Mouse (Mus musculus) liver, embryonic 12.5 days (tissue): ENCODE results near the gene Adgrl3. TPM values are rescaled to one million over a fixed set of nuclear protein-coding genes. Genes with fewer than 3 reads are reported as not detected.

Experiments used
- ATAC-seq: fragments of 200-750 bp; cut with Nextera tagmentation; 2 replicates; pipeline ENCODE4 v1.8.0; 2017; ENCODE audit warnings: moderate number of reproducible peaks, mild to moderate bottlenecking, moderate library complexity
- H3K27ac ChIP-seq: fragments of 300-500 bp; sonication (generic); 2 replicates; pipeline ENCODE4 v1.5.1; 2016; ENCODE audit warnings: mild to moderate bottlenecking
- H3K27me3 ChIP-seq: fragments of 300-500 bp; sonication (generic); replicated peaks from 2 replicates; pipeline ENCODE4 v1.6.1; 2016; ENCODE audit warnings: mild to moderate bottlenecking, moderate library complexity
- H3K36me3 ChIP-seq: fragments of 300-500 bp; sonication (generic); 2 replicates; pipeline ENCODE4 v1.6.1; 2016; ENCODE audit warnings: mild to moderate bottlenecking, moderate library complexity
- H3K4me1 ChIP-seq: fragments of 300-500 bp; sonication (generic); 2 replicates; pipeline ENCODE4 v1.6.1; 2016
- H3K4me2 ChIP-seq: fragments of 300-500 bp; sonication (generic); 2 replicates; pipeline ENCODE4 v1.6.1; 2016; ENCODE audit warnings: mild to moderate bottlenecking, moderate library complexity
- H3K4me3 ChIP-seq: fragments of 300-500 bp; sonication (generic); 2 replicates; pipeline ENCODE4 v1.5.1; 2016; ENCODE audit warnings: mild to moderate bottlenecking, moderate library complexity
- H3K9ac ChIP-seq: fragments of 300-500 bp; sonication (generic); 2 replicates; pipeline ENCODE4 v1.6.1; 2016; ENCODE audit warnings: mild to moderate bottlenecking, moderate library complexity
- H3K9me3 ChIP-seq: fragments of 300-500 bp; sonication (generic); replicated peaks from 2 replicates; pipeline ENCODE4 v1.6.1; 2016; ENCODE audit warnings: mild to moderate bottlenecking, moderate library complexity
- WGBS: fragments of 180-500 bp; shearing (Covaris S2); methylation state at CpG from one replicate; pipeline ENCODE4 v1.1.7; 2016; ENCODE audit not compliant: insufficient replicate concordance; 5-methylcytosine and 5-hydroxymethylcytosine counted together
- polyA plus RNA-seq: library from polyadenylated mRNA; unstranded; fragments of >200 nt; fragmentation: Nextera tagmentation; extraction: Ambion mirVana; gene quantifications from 2 replicates; pipeline ENCODE4 v1.2.1, GENCODE M21; 2016

The Adgrl3 gene
- polyA plus RNA-seq, 1 experiment from 2014 or later, result 4.1 TPM

- no peak overlapping the region for H3K9ac ChIP-seq
- no peaks in the 10 kb centered on the region for H3K4me1 ChIP-seq
- H3K27me3 ChIP-seq, result no peaks in the 10 kb centered on the region
- 50% methylated on average over 2 of the region's 2 CpGs for WGBS
- H3K36me3 ChIP-seq, result no peaks in the 10 kb centered on the region
- no peak overlapping the region for H3K27ac ChIP-seq
- no peak for ATAC-seq
- no peak overlapping the region for H3K4me2 ChIP-seq
- H3K9me3 ChIP-seq, result no peaks in the 10 kb centered on the region
- H3K4me3 ChIP-seq, result no peak overlapping the region
Measured at GRCm38 (mm10) chr5:81653941-81654340, 634.0 kb downstream of the Adgrl3 start.

DNA sequence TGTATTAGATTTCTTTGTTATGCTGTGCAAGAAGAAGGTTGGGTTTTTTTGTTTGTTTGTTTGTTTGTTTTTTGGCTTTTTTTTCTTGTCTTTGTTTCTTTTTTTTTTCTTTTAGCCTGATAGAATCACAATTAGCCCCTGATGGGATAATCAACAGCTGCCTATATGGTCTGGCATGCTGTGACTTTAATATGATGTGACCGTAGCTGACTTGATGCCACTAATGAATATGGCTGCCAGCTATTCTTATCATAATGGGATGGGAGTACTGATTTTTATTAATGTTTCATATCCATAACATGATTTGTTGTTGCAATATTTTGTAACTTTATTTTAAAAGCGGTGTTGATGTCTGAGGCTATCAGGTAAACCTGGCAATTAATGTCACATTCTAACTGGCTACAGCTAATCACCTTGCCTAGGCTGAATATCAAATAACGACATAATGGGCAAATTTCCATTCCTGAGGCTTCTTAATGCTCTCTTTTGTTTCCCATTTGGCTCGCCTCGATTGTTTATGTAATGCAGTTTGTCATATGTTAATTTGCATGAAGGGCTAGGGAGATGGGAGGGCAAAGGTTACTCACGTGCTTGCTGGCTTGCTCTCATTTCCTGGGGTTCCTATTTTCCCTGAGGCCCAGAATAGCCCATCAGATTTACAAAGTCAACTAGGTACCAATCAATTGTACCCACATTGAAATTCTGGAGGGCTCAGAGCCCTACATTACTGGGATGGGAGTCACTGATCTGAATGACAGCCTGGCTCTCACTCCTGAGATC lies 641.9 kb downstream of the Adgrl3 start:
- WGBS, result 53% methylated on average over 6 of the region's 6 CpGs
- Histone ChIP-seq H3K36me3 (no peaks in the 10 kb centered on the region), H3K9ac (no peak overlapping the region), H3K27me3 (no peaks in the 10 kb centered on the region), H3K4me1 (no peaks in the 10 kb centered on the region), H3K4me2 (no peak overlapping the region), H3K9me3 (no peaks in the 10 kb centered on the region), H3K4me3 (no peak overlapping the region), H3K27ac (no peak overlapping the region)
- no peak for ATAC-seq

DNA sequence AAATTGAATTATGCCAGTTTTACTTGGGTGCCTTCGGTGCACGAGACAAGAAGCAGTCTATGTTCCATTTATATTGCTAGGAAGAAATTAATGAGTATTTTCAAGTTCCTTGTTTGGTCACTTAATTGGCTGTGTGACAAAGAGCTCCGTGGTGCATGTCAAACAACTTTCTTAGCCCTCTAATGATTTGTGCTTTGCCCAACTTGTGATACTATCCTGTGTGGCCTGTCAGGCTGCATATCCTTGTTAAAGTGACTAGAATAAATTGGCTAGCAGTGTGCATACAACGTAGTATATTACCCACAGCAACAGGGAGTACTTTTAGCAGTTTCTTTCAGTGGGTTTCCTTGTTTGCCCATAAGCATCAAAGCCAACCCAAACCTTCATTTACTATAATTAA lies 651.1 kb downstream of the Adgrl3 start:
- no peak for ATAC-seq
- Histone ChIP-seq H3K27ac (no peak overlapping the region), H3K4me3 (no peak overlapping the region), H3K9ac (no peak overlapping the region), H3K4me2 (no peak overlapping the region), H3K4me1 (no peaks in the 10 kb centered on the region), H3K27me3 (no peaks in the 10 kb centered on the region), H3K36me3 (no peaks in the 10 kb centered on the region), H3K9me3 (no peaks in the 10 kb centered on the region)
- 56% methylated on average over 4 of the region's 4 CpGs for WGBS

- no peak overlapping the region for H3K9ac ChIP-seq
- H3K9me3 ChIP-seq, result no peaks in the 10 kb centered on the region
- H3K4me3 ChIP-seq, result no peak overlapping the region
- no peak overlapping the region for H3K27ac ChIP-seq
- no peak overlapping the region for H3K4me2 ChIP-seq
- no peaks in the 10 kb centered on the region for H3K4me1 ChIP-seq
- no peak for ATAC-seq
- WGBS, result 65% methylated on average over 4 of the region's 4 CpGs
- no peaks in the 10 kb centered on the region for H3K36me3 ChIP-seq
- no peaks in the 10 kb centered on the region for H3K27me3 ChIP-seq
Measured at GRCm38 (mm10) chr5:81674275-81674974, 654.5 kb downstream of the Adgrl3 start.

DNA sequence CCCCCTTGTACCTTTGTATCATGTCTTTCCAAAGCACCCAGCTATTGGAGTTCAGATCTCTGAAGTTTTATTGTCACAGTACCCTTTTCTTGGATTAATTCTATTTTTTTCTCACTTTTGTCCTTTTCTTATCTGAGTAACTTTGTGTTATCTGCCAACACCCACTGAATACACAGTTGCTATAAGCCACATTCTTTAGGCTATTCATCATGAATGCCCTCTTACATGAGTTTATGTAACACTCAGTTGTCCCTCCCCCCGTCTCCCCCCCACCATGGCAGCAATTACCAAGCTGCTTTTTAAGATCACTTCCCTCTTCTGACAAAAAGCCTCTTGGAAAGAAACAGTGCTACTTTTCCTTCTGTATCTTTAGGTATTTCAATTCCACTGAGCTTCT lies 655.0 kb downstream of the Adgrl3 start:
- Histone ChIP-seq H3K4me2 (no peak overlapping the region), H3K9ac (no peak overlapping the region), H3K27me3 (no peaks in the 10 kb centered on the region), H3K9me3 (no peaks in the 10 kb centered on the region), H3K36me3 (no peaks in the 10 kb centered on the region), H3K27ac (no peak overlapping the region), H3K4me3 (no peak overlapping the region), H3K4me1 (no peaks in the 10 kb centered on the region)
- ATAC-seq, result no peak
- 48% methylated on average over 1 of the region's 1 CpGs for WGBS

GRCm38 (mm10) chr5:81676896-81677295 lies 657.0 kb downstream of the Adgrl3 start:
- no peaks in the 10 kb centered on the region for H3K4me1 ChIP-seq
- H3K9ac ChIP-seq, result no peak overlapping the region
- 76% methylated on average over 1 of the region's 1 CpGs for WGBS
- H3K9me3 ChIP-seq, result no peaks in the 10 kb centered on the region
- H3K4me2 ChIP-seq, result no peak overlapping the region
- no peaks in the 10 kb centered on the region for H3K27me3 ChIP-seq
- ATAC-seq, result no peak
- H3K36me3 ChIP-seq, result no peaks in the 10 kb centered on the region
- no peak overlapping the region for H3K27ac ChIP-seq
- no peak overlapping the region for H3K4me3 ChIP-seq

DNA sequence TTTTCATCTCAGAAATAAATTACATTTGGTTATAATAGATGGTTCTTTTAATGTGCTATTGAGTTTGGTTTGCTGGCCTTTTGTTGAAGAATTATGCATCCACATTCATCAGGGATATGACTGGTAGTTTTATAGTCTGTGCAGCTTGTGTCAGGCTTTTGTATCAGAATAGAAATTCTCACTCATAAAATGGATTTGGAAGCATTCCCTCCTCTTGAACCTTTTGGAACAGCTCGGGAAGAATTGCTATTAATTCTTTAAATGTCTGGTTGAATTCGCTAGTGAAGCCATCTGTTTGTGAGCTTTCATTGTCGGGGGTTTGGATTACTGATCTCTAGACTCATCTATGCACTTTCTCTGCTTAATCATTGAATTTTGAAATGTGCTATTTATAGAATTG lies 666.3 kb downstream of the Adgrl3 start:
- 54% methylated on average over 3 of the region's 3 CpGs for WGBS
- no peaks in the 10 kb centered on the region for H3K9me3 ChIP-seq
- no peaks in the 10 kb centered on the region for H3K27me3 ChIP-seq
- no peak for ATAC-seq
- no peak overlapping the region for H3K4me3 ChIP-seq
- H3K4me1 ChIP-seq, result no peaks in the 10 kb centered on the region
- H3K9ac ChIP-seq, result no peak overlapping the region
- no peak overlapping the region for H3K4me2 ChIP-seq
- no peaks in the 10 kb centered on the region for H3K36me3 ChIP-seq
- no peak overlapping the region for H3K27ac ChIP-seq

- 74% methylated on average over 4 of the region's 4 CpGs for WGBS
- no peaks in the 10 kb centered on the region for H3K36me3 ChIP-seq
- no peak overlapping the region for H3K4me3 ChIP-seq
- no peak overlapping the region for H3K27ac ChIP-seq
- H3K4me1 ChIP-seq, result no peaks in the 10 kb centered on the region
- no peak overlapping the region for H3K4me2 ChIP-seq
- no peak for ATAC-seq
- H3K9ac ChIP-seq, result no peak overlapping the region
- H3K9me3 ChIP-seq, result no peaks in the 10 kb centered on the region
- no peaks in the 10 kb centered on the region for H3K27me3 ChIP-seq
Measured at GRCm38 (mm10) chr5:81686845-81687244, 666.9 kb downstream of the Adgrl3 start.

GRCm38 (mm10) chr5:81729620-81730019 lies 709.7 kb downstream of the Adgrl3 start:
- WGBS, result 57% methylated on average over 3 of the region's 3 CpGs
- Histone ChIP-seq H3K9ac (no peak overlapping the region), H3K4me2 (no peak overlapping the region), H3K27ac (no peak overlapping the region), H3K4me3 (no peak overlapping the region), H3K27me3 (no peaks in the 10 kb centered on the region), H3K9me3 (no peaks in the 10 kb centered on the region), H3K4me1 (no peaks in the 10 kb centered on the region), H3K36me3 (no peaks in the 10 kb centered on the region)
- ATAC-seq, result no peak

GRCm38 (mm10) chr5:81736008-81736407 lies 716.1 kb downstream of the Adgrl3 start:
- no peak overlapping the region for H3K4me2 ChIP-seq
- H3K9me3 ChIP-seq, result no peaks in the 10 kb centered on the region
- no peaks in the 10 kb centered on the region for H3K4me1 ChIP-seq
- H3K4me3 ChIP-seq, result no peak overlapping the region
- H3K9ac ChIP-seq, result no peak overlapping the region
- no peak for ATAC-seq
- H3K27me3 ChIP-seq, result no peaks in the 10 kb centered on the region
- 57% methylated on average over 3 of the region's 3 CpGs for WGBS
- no peaks in the 10 kb centered on the region for H3K36me3 ChIP-seq
- H3K27ac ChIP-seq, result no peak overlapping the region

DNA sequence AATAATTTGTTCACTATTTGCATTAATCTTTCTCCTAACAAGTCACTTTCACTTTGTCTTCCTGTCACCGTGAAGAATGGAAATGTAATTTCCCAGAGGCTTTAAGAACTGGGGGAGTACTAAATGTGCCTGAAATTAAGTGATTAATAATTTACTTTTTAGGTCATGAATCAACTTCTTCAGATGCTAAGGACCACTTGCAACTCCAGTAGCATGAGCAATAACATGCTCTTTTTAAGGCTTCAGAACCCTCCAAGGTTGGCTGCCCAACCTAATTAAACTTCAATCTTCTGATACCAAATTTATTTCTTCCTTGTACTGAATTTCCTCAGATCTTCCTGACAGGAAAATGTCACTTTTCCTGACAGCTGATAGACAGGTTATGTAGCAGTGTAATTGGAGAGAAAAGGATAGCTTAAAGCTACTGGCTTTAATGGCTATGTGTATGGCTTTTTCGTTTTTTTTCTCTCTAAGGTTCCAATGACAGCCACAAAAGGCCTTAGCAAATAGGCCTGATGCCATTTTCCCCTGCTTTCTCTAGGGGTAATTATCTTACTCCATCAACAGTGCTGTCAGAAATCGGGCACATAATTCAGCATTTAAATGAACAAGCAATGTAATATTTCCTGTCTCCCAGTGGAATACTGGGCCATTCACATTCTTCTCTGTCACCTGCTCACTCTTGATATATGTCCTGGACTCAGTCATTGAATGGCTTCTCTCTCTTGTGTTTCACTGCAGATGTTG lies 718.5 kb downstream of the Adgrl3 start:
- H3K4me2 ChIP-seq, result no peak overlapping the region
- no peak for ATAC-seq
- H3K27me3 ChIP-seq, result no peaks in the 10 kb centered on the region
- 64% methylated on average over 3 of the region's 3 CpGs for WGBS
- H3K27ac ChIP-seq, result no peak overlapping the region
- H3K36me3 ChIP-seq, result no peaks in the 10 kb centered on the region
- no peak overlapping the region for H3K9ac ChIP-seq
- H3K4me1 ChIP-seq, result no peaks in the 10 kb centered on the region
- H3K9me3 ChIP-seq, result no peaks in the 10 kb centered on the region
- H3K4me3 ChIP-seq, result no peak overlapping the region

- Histone ChIP-seq H3K4me1 (no peaks in the 10 kb centered on the region), H3K9ac (no peak overlapping the region), H3K4me2 (no peak overlapping the region), H3K4me3 (no peak overlapping the region), H3K9me3 (no peaks in the 10 kb centered on the region), H3K27me3 (no peaks in the 10 kb centered on the region), H3K27ac (no peak overlapping the region), H3K36me3 (no peaks in the 10 kb centered on the region)
- no peak for ATAC-seq
- 91% methylated on average over 3 of the region's 3 CpGs for WGBS
Measured at GRCm38 (mm10) chr5:81752426-81752825, 732.5 kb downstream of the Adgrl3 start.
